Mouse (Mus musculus) B cell, adult 67 days (primary cell): ENCODE results near the gene Gm8369. TPM values are rescaled to one million over a fixed set of nuclear protein-coding genes. Genes with fewer than 3 reads are reported as not detected.

Experiments used
- total RNA-seq, 2 experiments: library from RNA; stranded (reverse); gene quantifications; 4 replicates each; pipeline ENCODE4 v1.2.4; 2023

Gene Gm8369
- 100 to 1,000 TPM; 170 to 202 TPM for total RNA-seq

DNA sequence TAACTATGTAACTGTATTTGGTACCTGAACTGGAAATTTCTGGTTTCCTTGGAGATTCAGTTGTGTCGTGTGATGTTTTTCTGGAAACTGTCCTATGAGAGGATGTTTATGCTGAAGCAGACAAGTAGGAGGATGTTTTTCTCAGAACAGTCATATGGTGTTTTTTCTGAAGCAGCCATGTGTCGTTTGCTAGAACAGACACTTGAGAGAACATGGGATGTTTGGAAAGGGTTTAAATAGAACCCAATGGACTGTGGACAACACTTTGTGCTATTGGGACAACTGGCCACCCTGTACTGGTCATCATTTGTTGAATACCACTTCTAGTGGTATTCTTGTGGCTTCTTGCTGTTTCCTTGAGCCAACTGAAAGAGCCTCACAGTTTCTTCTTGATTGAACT lies at the start of gene Gm8369:
Gene Gm8369 (plus strand): TSS at position 193 of the 400 bp plus-strand sequence.

DNA sequence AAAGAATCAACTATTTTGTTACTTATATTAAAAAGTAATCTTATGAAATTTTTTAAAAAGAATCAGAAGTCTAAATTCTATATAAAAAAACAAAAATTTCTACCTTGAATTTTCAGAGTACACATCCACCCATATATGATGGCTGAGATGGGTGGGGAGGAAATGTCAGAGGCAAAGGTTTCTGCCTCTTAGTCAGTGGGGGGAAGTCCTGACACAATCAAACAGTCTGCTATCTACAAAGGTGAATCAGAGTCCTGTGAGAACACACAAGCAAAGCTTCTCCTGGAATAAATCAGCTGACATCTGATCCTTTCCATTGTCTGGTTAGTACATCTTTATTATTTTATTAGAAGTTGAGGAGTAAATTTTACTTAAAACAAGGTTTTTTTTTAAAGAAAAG lies 42.4 kb upstream of the Gm8369 start, which contains the start of gene Ms4a4b:
Gene Ms4a4b (plus strand): TSS at position 216 of the 400 bp plus-strand sequence.

DNA sequence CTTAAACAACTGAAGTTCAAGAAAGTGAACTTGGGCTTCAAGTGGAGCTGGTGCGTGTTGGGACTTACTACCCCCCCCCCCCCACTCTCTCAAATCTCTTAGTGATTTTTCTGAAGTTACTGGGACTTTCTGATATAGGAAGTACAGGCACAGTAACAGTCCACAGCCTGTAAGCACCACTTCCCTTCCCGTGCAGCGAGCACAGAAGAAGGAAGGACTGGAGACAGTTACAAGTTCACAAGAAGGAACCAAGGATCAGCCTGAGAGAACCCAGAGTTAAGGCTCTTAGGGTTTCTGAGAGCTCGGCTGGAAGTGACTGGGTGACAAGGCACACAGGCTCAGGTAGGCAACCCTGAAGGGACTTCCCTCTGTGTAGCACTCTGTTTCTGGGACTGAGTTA lies 16.5 kb upstream of the Gm8369 start, which contains the start of gene Ms4a6c:
Gene Ms4a6c (plus strand): TSS at position 152 of the 400 bp plus-strand sequence.

DNA sequence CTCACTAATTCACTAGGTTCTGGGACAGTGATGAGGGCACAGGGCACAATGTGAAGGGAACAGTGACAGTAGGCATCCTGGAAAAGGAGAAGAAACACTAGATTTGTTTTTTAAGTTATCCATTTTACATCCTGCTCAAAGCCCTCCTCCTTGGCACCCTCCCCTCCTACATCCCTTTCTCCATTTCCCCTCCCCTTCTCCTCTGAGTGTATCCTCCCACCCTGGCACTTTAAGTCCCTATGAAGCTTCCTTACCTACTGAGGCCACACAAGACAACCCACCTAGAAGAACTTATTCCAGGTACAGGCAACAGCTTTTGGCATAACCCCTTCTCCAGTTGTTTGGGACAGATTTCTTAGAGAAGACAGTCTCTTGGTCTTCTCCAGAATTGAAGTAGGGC lies 30.5 kb downstream of the Gm8369 start, which contains the start of gene Ms4a6b:
Gene Ms4a6b (plus strand): TSS at position 267 of the 400 bp plus-strand sequence.

DNA sequence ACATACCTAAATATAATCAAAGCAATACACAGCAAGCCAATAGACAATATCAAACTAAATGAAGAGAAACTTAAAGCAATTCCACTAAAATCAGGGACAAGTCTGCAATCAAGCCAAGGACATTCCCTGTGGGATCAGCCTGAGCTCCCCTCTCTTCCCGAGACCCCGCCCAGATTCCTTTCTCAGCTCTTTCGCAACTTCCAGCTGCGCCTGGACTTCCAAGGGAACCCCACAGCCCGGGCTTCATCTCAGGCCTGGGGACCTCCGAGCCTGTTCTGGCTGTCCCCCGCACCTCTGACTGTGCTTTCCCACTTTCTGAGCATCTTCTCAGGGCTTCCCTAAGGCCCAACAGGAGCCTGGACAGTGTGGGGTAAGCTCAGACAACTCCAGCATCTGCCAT lies 50.9 kb downstream of the Gm8369 start, which contains the start of gene Ms4a4d:
Gene Ms4a4d (plus strand): TSS at position 209 of the 400 bp plus-strand sequence.

Other genes starting within 250 kb of the Gm8369 start
- 100 to 1,000 TPM; 808 to 821 TPM for gene Ms4a1, start 219.7 kb upstream of the Gm8369 start, total RNA-seq
- gene Ms4a5, start 202.1 kb upstream of the Gm8369 start, total RNA-seq = not detected
- gene Ms4a14, start 171.5 kb upstream of the Gm8369 start, total RNA-seq = 1 to 10 TPM in 1 of 2 experiments, under 1 TPM in 1; 0.62 to 1.1 TPM
- gene Ms4a7, start 149.8 kb upstream of the Gm8369 start, total RNA-seq = 1 to 10 TPM; 2.4 to 4.7 TPM
- gene Ms4a4a, start 110.4 kb upstream of the Gm8369 start, total RNA-seq = 1 to 10 TPM in 1 of 2 experiments, not detected in 1; 2.4 TPM
- gene Ms4a4c, start 81.2 kb upstream of the Gm8369 start, total RNA-seq = 100 to 1,000 TPM; 169 to 245 TPM
- gene Ms4a4b, start 42.4 kb upstream of the Gm8369 start, total RNA-seq = 10 to 100 TPM; 28.9 to 36.1 TPM
- 10 to 100 TPM; 17.6 to 24.1 TPM for gene Ms4a6c, start 16.6 kb upstream of the Gm8369 start, total RNA-seq
- 10 to 100 TPM; 87.9 to 94.8 TPM for gene Ms4a6b, start 30.6 kb downstream of the Gm8369 start, total RNA-seq
- not detected for gene Ms4a4d, start 50.9 kb downstream of the Gm8369 start, total RNA-seq
- gene Ms4a6d, start 118.9 kb downstream of the Gm8369 start, total RNA-seq = 1 to 10 TPM; 3.4 to 3.8 TPM
- not detected for gene Ms4a2, start 137.8 kb downstream of the Gm8369 start, total RNA-seq
- gene Ms4a3, start 154.9 kb downstream of the Gm8369 start, total RNA-seq = not detected
- 1 to 10 TPM in 1 of 2 experiments, not detected in 1; 1.5 TPM for gene Oosp2, start 174.6 kb downstream of the Gm8369 start, total RNA-seq
- 1 to 10 TPM in 1 of 2 experiments, under 1 TPM in 1; 0.93 to 1.2 TPM for gene Oosp1, start 205.2 kb downstream of the Gm8369 start, total RNA-seq
- gene Oosp3, start 211.1 kb downstream of the Gm8369 start, total RNA-seq = not detected